Mouse (Mus musculus) spleen, postnatal 0 days (tissue): Measurements from ENCODE around the gene Lancl1. TPM values are rescaled to one million over a fixed set of nuclear protein-coding genes. Genes with fewer than 3 reads are reported as not detected.

Experiments used
- polyA plus RNA-seq: library from polyadenylated mRNA; unstranded; fragments of >200 nt; fragmentation: Nextera tagmentation; extraction: Ambion mirVana; gene quantifications from 2 replicates; pipeline ENCODE4 v1.2.1, GENCODE M21; 2015

Gene Lancl1
- 42.8 and 44.9 TPM in 2 replicates for polyA plus RNA-seq

GRCm38 (mm10) chr1:67038246-67038987 is at the start of gene Lancl1:
Gene Lancl1 (minus strand): TSS chr1:67038872.

Other genes starting within 250 kb of the Lancl1 start
- 6.1 and 7.9 TPM in 2 replicates for gene Kansl1l, start 221.3 kb downstream of the Lancl1 start, polyA plus RNA-seq
- gene Acadl, start 175.6 kb downstream of the Lancl1 start, polyA plus RNA-seq: 105 and 108 TPM in 2 replicates
- gene Myl1, start 93.5 kb downstream of the Lancl1 start, polyA plus RNA-seq: 0.82 and 2.3 TPM in 2 replicates
- gene Cps1, start 84.2 kb upstream of the Lancl1 start, polyA plus RNA-seq: 0.12 and 0.15 TPM in 2 replicates